Mouse (Mus musculus): ENCODE results near the gene Eya2. TPM values are rescaled to one million over a fixed set of nuclear protein-coding genes. Genes with fewer than 3 reads are reported as not detected.

Eya2 gene
- 1.2 TPM for polyA plus RNA-seq (2014; fragmentation: Illumina TruSeq; extraction: RNeasy Lipid Tissue Mini Kit (QIAGEN cat#74804); ENCODE audit: low read depth, low replicate concordance)

GRCm38 (mm10) chr2:165594907-165595675, at the start of gene Eya2:
TSS of gene Eya2 (plus strand) at chr2:165595032.

Other genes starting within 250 kb of the Eya2 start
- gene Zfp663, start 226.3 kb upstream of the Eya2 start, polyA plus RNA-seq (2014; fragmentation: Illumina TruSeq; extraction: RNeasy Lipid Tissue Mini Kit (QIAGEN cat#74804); ENCODE audit: low read depth, low replicate concordance) = not detected
- 1.6 TPM for gene Zfp334, start 206.8 kb upstream of the Eya2 start, polyA plus RNA-seq (2014; fragmentation: Illumina TruSeq; extraction: RNeasy Lipid Tissue Mini Kit (QIAGEN cat#74804); ENCODE audit: low read depth, low replicate concordance)
- not detected for gene Ocstamp, start 194.6 kb upstream of the Eya2 start, polyA plus RNA-seq (2014; fragmentation: Illumina TruSeq; extraction: RNeasy Lipid Tissue Mini Kit (QIAGEN cat#74804); ENCODE audit: low read depth, low replicate concordance)
- 0.13 TPM for gene Slc13a3, start 121.8 kb upstream of the Eya2 start, polyA plus RNA-seq (2014; fragmentation: Illumina TruSeq; extraction: RNeasy Lipid Tissue Mini Kit (QIAGEN cat#74804); ENCODE audit: low read depth, low replicate concordance)
- gene Trp53rka, start 101.7 kb upstream of the Eya2 start, polyA plus RNA-seq (2014; fragmentation: Illumina TruSeq; extraction: RNeasy Lipid Tissue Mini Kit (QIAGEN cat#74804); ENCODE audit: low read depth, low replicate concordance) = 11.3 TPM
- 2.3 TPM for gene Slc2a10, start 91.2 kb upstream of the Eya2 start, polyA plus RNA-seq (2014; fragmentation: Illumina TruSeq; extraction: RNeasy Lipid Tissue Mini Kit (QIAGEN cat#74804); ENCODE audit: low read depth, low replicate concordance)